Mouse (Mus musculus) forebrain, postnatal 0 days (tissue): ENCODE results near the gene Klkb1. TPM values are rescaled to one million over a fixed set of nuclear protein-coding genes. Genes with fewer than 3 reads are reported as not detected.
"Not testable (repeated sequence)": the region's sequence is repeated elsewhere in the genome, so short reads cannot be mapped to it uniquely, and the experiment has no call there.

Experiments
- ATAC-seq: fragments of 200-750 bp; cut with Nextera tagmentation; 2 replicates; pipeline ENCODE4 v1.8.0; 2017; ENCODE audit warnings: mild to moderate bottlenecking, moderate library complexity
- DNase-seq: peaks from one replicate; pipeline ENCODE4 v3.0.0-alpha.2; 2015
- H3K27ac ChIP-seq: fragments of 300-500 bp; sonication (generic); 2 replicates; pipeline ENCODE4 v1.5.1; 2014; ENCODE audit warnings: low read depth, mild to moderate bottlenecking, antibody characterized with exemption, low read length, moderate library complexity, mixed read lengths
- H3K27me3 ChIP-seq: fragments of 300-500 bp; sonication (generic); 2 replicates; pipeline ENCODE4 v1.6.1; 2014; ENCODE audit warnings: mild to moderate bottlenecking, low read length, mixed read lengths; ENCODE audit not compliant: insufficient read depth
- H3K36me3 ChIP-seq: fragments of 300-500 bp; sonication (generic); 2 replicates; pipeline ENCODE4 v1.6.1; 2014; ENCODE audit warnings: mild to moderate bottlenecking, moderate library complexity; ENCODE audit not compliant: insufficient read depth
- H3K4me1 ChIP-seq: fragments of 300-500 bp; sonication (generic); 2 replicates; pipeline ENCODE4 v1.6.1; 2014; ENCODE audit warnings: antibody characterized with exemption; ENCODE audit not compliant: insufficient read depth
- H3K4me2 ChIP-seq: fragments of 300-500 bp; sonication (generic); 2 replicates; pipeline ENCODE4 v1.6.1; 2014; ENCODE audit warnings: low read depth, mild to moderate bottlenecking, moderate library complexity
- H3K4me3 ChIP-seq: fragments of 300-500 bp; sonication (generic); 2 replicates; pipeline ENCODE4 v1.5.1; 2014; ENCODE audit warnings: low read depth, low read length, mixed read lengths
- H3K9ac ChIP-seq: fragments of 300-500 bp; sonication (generic); 2 replicates; pipeline ENCODE4 v1.6.1; 2014; ENCODE audit warnings: mild to moderate bottlenecking
- H3K9me3 ChIP-seq: fragments of 300-500 bp; sonication (generic); 2 replicates; pipeline ENCODE4 v1.6.1; 2016; ENCODE audit warnings: low read length
- CTCF ChIP-seq: sonication (generic); IDR thresholded peaks from 2 replicates; pipeline ENCODE4 v1.5.1; 2016; ENCODE audit warnings: antibody characterized with exemption, control low read depth, low read depth
- WGBS: fragments of 180-500 bp; shearing (Covaris S2); extraction: QIAGEN DNeasy Blood & Tissue Kit; methylation state at CpG from one replicate; pipeline ENCODE4 v1.1.7; 2014; 5-methylcytosine and 5-hydroxymethylcytosine counted together
- polyA plus RNA-seq: library from polyadenylated mRNA; unstranded; fragments of >200 nt; fragmentation: Nextera tagmentation; extraction: Ambion mirVana; gene quantifications from 2 replicates; pipeline ENCODE4 v1.2.1, GENCODE M21; 2015
- total RNA-seq: library from RNA; depleted of rRNA; stranded (reverse); fragments of >200 nt; gene quantifications from 2 replicates; pipeline ENCODE4 v1.2.3, GENCODE M21; 2014

The Klkb1 gene
- total and polyA plus RNA-seq, 2 experiments from 2014 or later: 0.05 to 0.24 TPM

GRCm38 (mm10) chr8:45329206-45329980 lies 34.7 kb upstream of the Klkb1 start:
- DNase-seq (no peak), ATAC-seq (no peak)
- WGBS: 89% methylated on average over 6 of the region's 6 CpGs
- Histone ChIP-seq H3K27ac (no peak overlapping the region), H3K4me3 (no peak overlapping the region), H3K9me3 (no peaks in the 10 kb centered on the region), H3K9ac (no peak overlapping the region), H3K27me3 (peaks cover 5% of the 10 kb centered on the region; the same call in 1 of the 2 replicates), H3K4me2 (no peak overlapping the region), H3K36me3 (no peaks in the 10 kb centered on the region), H3K4me1 (peaks cover 8% of the 10 kb centered on the region; the same call in 1 of the 2 replicates)
- no peak for TF ChIP-seq CTCF

GRCm38 (mm10) chr8:45327076-45327475 lies 32.4 kb upstream of the Klkb1 start:
- H3K4me3 ChIP-seq, H3K9ac ChIP-seq, H3K4me1 ChIP-seq, H3K36me3 ChIP-seq, DNase-seq, H3K4me2 ChIP-seq, H3K9me3 ChIP-seq, H3K27me3 ChIP-seq, H3K27ac ChIP-seq, ATAC-seq: not testable (repeated sequence)

GRCm38 (mm10) chr8:45324151-45324550 lies 29.5 kb upstream of the Klkb1 start:
- no peak for TF ChIP-seq CTCF
- no peaks in the 10 kb centered on the region for H3K9me3 ChIP-seq
- H3K27ac ChIP-seq: no peak overlapping the region
- DNase-seq (no peak), ATAC-seq (no peak)
- no peaks in the 10 kb centered on the region for H3K4me1 ChIP-seq
- no peak overlapping the region for H3K4me2 ChIP-seq
- no peaks in the 10 kb centered on the region for H3K27me3 ChIP-seq
- 90% methylated on average over 4 of the region's 4 CpGs for WGBS
- H3K9ac ChIP-seq: no peak overlapping the region
- no peak overlapping the region for H3K4me3 ChIP-seq
- no peaks in the 10 kb centered on the region for H3K36me3 ChIP-seq

- DNase-seq (no peak), ATAC-seq (no peak)
- Histone ChIP-seq H3K4me2 (no peak overlapping the region), H3K9me3 (no peaks in the 10 kb centered on the region), H3K27ac (no peak overlapping the region), H3K4me3 (no peak overlapping the region), H3K36me3 (no peaks in the 10 kb centered on the region), H3K9ac (no peak overlapping the region), H3K4me1 (no peaks in the 10 kb centered on the region), H3K27me3 (no peaks in the 10 kb centered on the region)
- TF ChIP-seq CTCF: no peak
- WGBS: 81% methylated on average over 2 of the region's 2 CpGs
Measured at GRCm38 (mm10) chr8:45321365-45321764, 26.7 kb upstream of the Klkb1 start.

- ATAC-seq (no peak), DNase-seq (no peak)
- no peaks in the 10 kb centered on the region for H3K9me3 ChIP-seq
- H3K4me3 ChIP-seq: no peak overlapping the region
- no peaks in the 10 kb centered on the region for H3K36me3 ChIP-seq
- no peaks in the 10 kb centered on the region for H3K27me3 ChIP-seq
- H3K27ac ChIP-seq: no peak overlapping the region
- H3K4me1 ChIP-seq: no peaks in the 10 kb centered on the region
- no peak overlapping the region for H3K4me2 ChIP-seq
- WGBS: 88% methylated on average over 1 of the region's 1 CpGs
- no peak overlapping the region for H3K9ac ChIP-seq
- no peak for TF ChIP-seq CTCF
Measured at GRCm38 (mm10) chr8:45320930-45321329, 26.3 kb upstream of the Klkb1 start.

- no peaks in the 10 kb centered on the region for H3K27me3 ChIP-seq
- no peak overlapping the region for H3K4me3 ChIP-seq
- DNase-seq (no peak), ATAC-seq (no peak)
- no peak overlapping the region for H3K9ac ChIP-seq
- no peaks in the 10 kb centered on the region for H3K9me3 ChIP-seq
- WGBS: 91% methylated on average over 4 of the region's 4 CpGs
- H3K4me1 ChIP-seq: no peaks in the 10 kb centered on the region
- no peak for TF ChIP-seq CTCF
- H3K27ac ChIP-seq: no peak overlapping the region
- no peaks in the 10 kb centered on the region for H3K36me3 ChIP-seq
- H3K4me2 ChIP-seq: no peak overlapping the region
Measured at GRCm38 (mm10) chr8:45310967-45311366, 16.3 kb upstream of the Klkb1 start.

GRCm38 (mm10) chr8:45308366-45308765 lies 13.7 kb upstream of the Klkb1 start, which contains the start of gene Gm45753:
Gene Gm45753 (minus strand): TSS chr8:45308466.
- no peaks in the 10 kb centered on the region for H3K36me3 ChIP-seq
- no peak within 1 kb of the TSS for H3K9ac ChIP-seq
- no peak within 1 kb of the TSS for H3K4me3 ChIP-seq
- no peak for ATAC-seq
- H3K9me3 ChIP-seq: no peaks in the 10 kb centered on the region
- no peak within 1 kb of the TSS for H3K27ac ChIP-seq
- H3K27me3 ChIP-seq: no peaks in the 10 kb centered on the region
- no peak within 1 kb of the TSS for H3K4me2 ChIP-seq
- no peaks in the 10 kb centered on the region for H3K4me1 ChIP-seq
- no peak for TF ChIP-seq CTCF
- WGBS: 92% methylated on average over 13 of the region's 13 CpGs
- no peak for DNase-seq
